Mouse (Mus musculus) induced T-regulatory cell, adult 2 months (primary cell): ENCODE measurements around the gene Prdm12.

Experiments
- DNase-seq: peaks from one replicate; pipeline ENCODE4 v3.0.0-alpha.2; 2012; ENCODE audit warnings: low read depth

Gene Prdm12

GRCm38 (mm10) chr2:31639901-31640608 lies at the start of gene Prdm12:
Prdm12 (plus strand) TSS chr2:31640037.
- no peak for DNase-seq

- DNase-seq, result no peak
Observed at GRCm38 (mm10) chr2:31591799-31592484, 47.9 kb upstream of the Prdm12 start.

GRCm38 (mm10) chr2:31607555-31607954 lies 32.3 kb upstream of the Prdm12 start:
- DNase-seq, result no peak

- peak; percentile 25 for DNase-seq
Observed at GRCm38 (mm10) chr2:31609859-31610261, 30.0 kb upstream of the Prdm12 start.

GRCm38 (mm10) chr2:31610922-31611321 lies 28.9 kb upstream of the Prdm12 start:
- DNase-seq, result no peak

- DNase-seq, result peak; percentile 47
Observed at GRCm38 (mm10) chr2:31611400-31611799, 28.4 kb upstream of the Prdm12 start.

- peak; percentile 71 for DNase-seq
Observed at GRCm38 (mm10) chr2:31612627-31613026, 27.2 kb upstream of the Prdm12 start.

- DNase-seq, result peak; percentile 55
Observed at GRCm38 (mm10) chr2:31613781-31614180, 26.1 kb upstream of the Prdm12 start.

- DNase-seq, result no peak
Observed at GRCm38 (mm10) chr2:31618484-31619161, 21.2 kb upstream of the Prdm12 start.

GRCm38 (mm10) chr2:31619208-31619607 lies 20.6 kb upstream of the Prdm12 start:
- no peak for DNase-seq

GRCm38 (mm10) chr2:31633531-31633930 lies 6.3 kb upstream of the Prdm12 start:
- no peak for DNase-seq

GRCm38 (mm10) chr2:31635281-31636137 lies 4.3 kb upstream of the Prdm12 start:
- no peak for DNase-seq

GRCm38 (mm10) chr2:31636138-31636741 lies 3.6 kb upstream of the Prdm12 start:
- DNase-seq, result no peak

GRCm38 (mm10) chr2:31636742-31637141 lies 3.1 kb upstream of the Prdm12 start:
- no peak for DNase-seq

GRCm38 (mm10) chr2:31637311-31637710 lies 2.5 kb upstream of the Prdm12 start:
- DNase-seq, result no peak

- peak; percentile 57 for DNase-seq
Observed at GRCm38 (mm10) chr2:31637807-31638206, 2.0 kb upstream of the Prdm12 start.

GRCm38 (mm10) chr2:31638581-31639465 lies 1.0 kb upstream of the Prdm12 start:
- DNase-seq, result no peak

- no peak for DNase-seq
Observed at GRCm38 (mm10) chr2:31639466-31639760, 424 bp upstream of the Prdm12 start.

GRCm38 (mm10) chr2:31640609-31641507 lies 1.0 kb downstream of the Prdm12 start:
- DNase-seq, result peak; percentile 18

GRCm38 (mm10) chr2:31641508-31641830 lies 1.6 kb downstream of the Prdm12 start:
- no peak for DNase-seq
